Mouse (Mus musculus): Measurements from ENCODE around the gene Slc8a2.

Gene Slc8a2

GRCm38 (mm10) chr7:16125829-16126228, 3.8 kb upstream of the Slc8a2 start:
- peak; percentile 67 for DNase-seq

DNA sequence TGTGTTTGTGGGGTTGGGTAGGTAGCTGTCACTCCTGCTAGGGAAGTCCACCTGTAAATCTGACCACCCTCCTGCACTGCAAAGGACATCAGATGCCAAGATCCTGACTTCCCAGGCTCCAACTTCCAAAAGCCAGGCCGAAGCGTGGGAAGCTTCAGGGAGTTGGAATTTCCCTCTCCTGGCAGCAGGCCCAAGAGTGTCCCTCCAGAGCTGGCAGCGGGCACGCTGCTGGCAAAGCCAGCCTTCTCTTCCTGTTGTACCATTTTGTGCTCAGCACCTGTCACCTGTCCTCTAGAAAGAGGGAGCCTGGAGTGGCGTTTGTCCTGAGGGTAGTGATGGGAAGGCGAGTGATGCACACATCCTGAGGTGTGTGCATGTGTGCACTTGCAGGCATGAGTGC, 1.3 kb upstream of the Slc8a2 start:
- DNase-seq: peak; percentile 96

GRCm38 (mm10) chr7:16128899-16129298, 727 bp upstream of the Slc8a2 start:
- DNase-seq: no peak

GRCm38 (mm10) chr7:16129846-16130691, 443 bp downstream of the Slc8a2 start:
- DNase-seq: peak; percentile 86

- DNase-seq: peak; percentile 76
These were observed 1.5 kb downstream of the Slc8a2 start for GRCm38 (mm10) chr7:16130956-16131634.

DNA sequence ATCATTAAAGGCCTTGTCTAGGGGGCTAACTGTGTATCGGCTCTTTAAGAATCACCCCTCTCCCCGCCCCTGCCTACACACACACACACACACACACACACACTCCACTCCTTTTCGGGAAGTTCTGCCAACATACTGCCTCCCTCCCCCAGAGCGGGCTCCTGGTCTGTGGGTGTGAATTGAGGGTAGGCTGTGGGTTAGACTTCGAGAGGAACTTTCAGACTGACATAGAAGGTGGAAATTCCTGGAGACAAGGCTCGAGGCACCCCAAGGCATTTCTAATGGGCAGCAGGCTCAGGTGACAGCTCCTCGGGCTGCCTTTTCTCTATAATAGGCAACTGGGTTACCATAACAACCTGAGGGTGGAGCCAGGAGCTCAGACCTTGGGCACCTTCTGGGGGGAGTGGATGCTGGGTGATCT, 2.5 kb downstream of the Slc8a2 start:
- peak; percentile 80 for DNase-seq

DNA sequence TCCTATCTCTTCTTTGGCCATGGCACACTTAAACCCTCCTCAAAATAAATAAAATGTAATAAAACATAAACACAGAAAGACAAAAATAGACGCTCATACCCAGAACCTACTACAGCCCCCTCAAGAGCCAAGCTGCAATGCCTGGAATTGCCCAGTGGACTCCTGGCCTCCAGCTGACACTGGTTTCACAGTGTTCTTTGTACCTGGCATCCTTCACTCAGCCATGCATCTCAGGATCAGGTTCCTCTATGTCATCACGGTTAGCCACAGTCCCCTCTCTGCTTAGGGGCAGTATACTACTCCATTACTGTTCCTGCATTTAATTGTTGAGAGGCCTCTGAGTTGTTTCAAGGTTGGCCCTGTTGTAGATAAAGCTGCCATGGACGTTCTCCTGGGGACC, 3.3 kb downstream of the Slc8a2 start:
- DNase-seq: peak; percentile 48

DNA sequence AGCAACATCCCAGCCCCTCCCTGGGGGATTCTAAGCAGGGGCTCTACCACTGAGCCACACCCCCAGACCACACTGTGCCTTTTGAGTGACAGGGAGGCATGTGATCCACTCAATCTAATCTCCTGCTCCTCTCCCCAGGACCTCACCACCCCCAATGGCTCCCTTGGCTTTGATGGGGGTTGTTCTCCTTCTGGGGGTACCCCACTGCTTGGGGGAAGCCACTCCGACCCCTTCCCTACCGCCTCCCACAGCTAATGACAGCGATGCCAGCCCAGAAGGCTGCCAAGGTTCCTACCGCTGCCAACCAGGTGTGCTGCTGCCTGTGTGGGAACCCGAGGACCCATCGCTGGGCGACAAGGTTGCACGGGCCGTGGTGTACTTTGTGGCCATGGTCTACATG, 4.1 kb downstream of the Slc8a2 start:
- DNase-seq: peak; percentile 74

DNA sequence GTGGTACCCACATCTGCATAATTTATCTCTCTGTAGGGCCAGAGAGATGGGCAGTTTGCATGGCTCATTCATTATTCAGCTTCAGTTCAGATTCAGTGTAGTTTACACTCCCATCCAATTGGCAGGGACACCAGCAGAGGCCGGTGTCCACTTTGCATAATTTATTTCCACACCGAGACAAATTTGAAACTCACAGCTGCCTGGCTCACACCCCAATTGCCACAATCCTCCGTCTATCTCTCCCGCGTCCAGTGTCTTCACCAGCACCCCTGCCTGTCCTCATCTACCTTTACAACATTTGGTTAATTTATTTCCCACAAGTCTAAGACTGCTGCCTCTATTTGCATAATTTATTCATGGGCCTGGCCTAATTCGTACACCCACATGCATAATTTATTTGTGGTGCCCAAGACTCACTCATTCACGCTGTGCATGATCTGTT, 5.3 kb downstream of the Slc8a2 start:
- peak; percentile 31 for DNase-seq

GRCm38 (mm10) chr7:16146489-16147410, 17.1 kb downstream of the Slc8a2 start:
- DNase-seq: peak; percentile 83

DNA sequence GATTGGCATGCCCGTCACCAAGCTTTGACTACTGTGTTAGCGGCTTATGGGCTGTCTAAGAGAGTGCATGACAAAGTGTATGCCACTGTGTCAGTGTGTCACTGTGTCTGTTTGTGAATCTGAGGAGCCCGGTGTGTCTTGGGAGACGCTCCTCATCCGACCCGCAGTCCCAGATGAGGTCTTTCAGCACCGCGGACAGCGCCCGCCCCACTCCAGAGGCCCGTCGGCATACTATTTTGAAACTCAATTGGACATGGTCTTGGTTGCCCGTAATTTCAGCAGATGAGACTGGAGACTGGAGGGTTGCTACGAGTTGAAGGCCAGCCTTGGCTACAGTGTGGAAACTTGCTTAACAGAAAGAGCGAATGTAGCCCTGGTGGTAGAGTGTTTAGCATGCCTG, 18.0 kb downstream of the Slc8a2 start:
- DNase-seq: peak; percentile 53

GRCm38 (mm10) chr7:16149241-16149640, 19.6 kb downstream of the Slc8a2 start:
- peak; percentile 98 for DNase-seq

- DNase-seq: peak; percentile 61
These were observed 20.8 kb downstream of the Slc8a2 start for GRCm38 (mm10) chr7:16150191-16151145.

GRCm38 (mm10) chr7:16153522-16153921, 23.9 kb downstream of the Slc8a2 start:
- DNase-seq: peak; percentile 75

- DNase-seq: peak; percentile 76
These were observed 25.7 kb downstream of the Slc8a2 start for GRCm38 (mm10) chr7:16155132-16155872.

GRCm38 (mm10) chr7:16156105-16156714, 26.6 kb downstream of the Slc8a2 start:
- DNase-seq: no peak

DNA sequence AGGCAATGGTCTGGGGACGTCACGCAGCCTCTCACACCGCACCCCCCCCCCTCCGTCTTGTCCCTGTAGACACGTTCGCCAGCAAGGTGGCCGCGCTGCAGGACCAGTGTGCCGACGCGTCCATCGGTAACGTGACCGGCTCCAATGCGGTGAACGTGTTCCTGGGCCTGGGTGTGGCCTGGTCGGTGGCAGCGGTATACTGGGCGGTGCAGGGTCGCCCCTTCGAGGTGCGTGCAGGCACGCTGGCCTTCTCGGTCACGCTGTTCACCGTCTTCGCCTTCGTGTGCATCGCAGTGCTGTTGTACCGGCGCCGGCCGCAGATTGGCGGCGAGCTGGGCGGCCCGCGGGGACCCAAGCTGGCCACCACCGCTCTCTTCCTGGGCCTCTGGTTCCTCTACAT, 29.1 kb downstream of the Slc8a2 start:
- peak; percentile 59 for DNase-seq

GRCm38 (mm10) chr7:16160702-16161101, 31.1 kb downstream of the Slc8a2 start:
- DNase-seq: peak; percentile 69

- DNase-seq: no peak
These were observed 31.7 kb downstream of the Slc8a2 start for GRCm38 (mm10) chr7:16161302-16161701.

DNA sequence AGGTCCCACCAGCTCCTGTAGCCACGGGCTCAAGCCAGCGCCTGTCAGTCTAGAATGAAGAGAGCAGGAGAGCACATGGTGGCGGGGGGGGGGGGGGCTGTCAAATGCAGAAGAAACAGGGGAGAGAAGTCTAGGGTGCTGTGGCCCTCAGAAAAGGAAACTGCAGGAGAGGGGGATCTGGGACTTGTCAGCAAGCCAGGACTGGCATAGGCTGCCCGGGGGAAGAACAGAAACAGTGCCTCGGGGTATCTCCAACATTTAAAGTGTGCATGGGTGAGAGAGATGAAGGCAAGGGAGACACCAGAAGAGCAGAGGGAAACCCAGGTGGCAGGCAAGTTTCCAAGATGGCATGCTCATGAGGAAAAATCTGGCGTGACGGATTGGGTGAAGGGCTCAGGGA, 32.4 kb downstream of the Slc8a2 start:
- no peak for DNase-seq

Data from cerebellum, adult 9-11 months (tissue).